Mouse (Mus musculus) embryonic facial prominence, embryonic 11.5 days (tissue): ENCODE results near the gene Nptx1. TPM values are rescaled to one million over a fixed set of nuclear protein-coding genes. Genes with fewer than 3 reads are reported as not detected.
A peak's percentile ranks its signal among the peaks of the same experiment; 100 is the strongest.

ENCODE experiments used
- ATAC-seq: fragments of 200-750 bp; cut with Nextera tagmentation; replicated peaks from 2 replicates; pipeline ENCODE4 v1.8.0; 2017; ENCODE audit warnings: low read depth; ENCODE audit not compliant: insufficient number of reproducible peaks, low FRiP score, low TSS enrichment
- DNase-seq: peaks from one replicate; pipeline ENCODE4 v3.0.0-alpha.2; 2015; ENCODE audit warnings: low spot score
- H3K27ac ChIP-seq: fragments of 300-500 bp; sonication (generic); replicated peaks from 2 replicates; pipeline ENCODE4 v1.5.1; 2014; ENCODE audit warnings: mild to moderate bottlenecking, low read depth, low read length, control low read depth
- H3K27me3 ChIP-seq: fragments of 300-500 bp; sonication (generic); 2 replicates; pipeline ENCODE4 v1.6.1; 2014; ENCODE audit warnings: mild to moderate bottlenecking, low read length, moderate library complexity, mixed read lengths; ENCODE audit not compliant: control insufficient read depth, insufficient read depth
- H3K36me3 ChIP-seq: fragments of 300-500 bp; sonication (generic); replicated peaks from 2 replicates; pipeline ENCODE4 v1.6.1; 2014; ENCODE audit warnings: low read depth, mild to moderate bottlenecking, low read length, moderate library complexity, mixed read lengths; ENCODE audit not compliant: control insufficient read depth, insufficient read depth
- H3K4me1 ChIP-seq: fragments of 300-500 bp; sonication (generic); 2 replicates; pipeline ENCODE4 v1.6.1; 2014; ENCODE audit warnings: low read length, mixed read lengths; ENCODE audit not compliant: control insufficient read depth, insufficient read depth
- H3K4me2 ChIP-seq: fragments of 300-500 bp; sonication (generic); 2 replicates; pipeline ENCODE4 v1.6.1; 2014; ENCODE audit warnings: low read depth, mild to moderate bottlenecking, control low read depth, low read length, moderate library complexity
- H3K4me3 ChIP-seq: fragments of 300-500 bp; sonication (generic); 2 replicates; pipeline ENCODE4 v1.5.1; 2014; ENCODE audit warnings: low read depth, low read length, control low read depth
- H3K9ac ChIP-seq: fragments of 300-500 bp; sonication (generic); replicated peaks from 2 replicates; pipeline ENCODE4 v1.6.1; 2014; ENCODE audit warnings: mild to moderate bottlenecking, control low read depth, low read length
- H3K9me3 ChIP-seq: fragments of 300-500 bp; sonication (generic); replicated peaks from 2 replicates; pipeline ENCODE4 v1.6.1; 2016; ENCODE audit warnings: mild to moderate bottlenecking, low read length, inconsistent platforms, mixed read lengths; ENCODE audit not compliant: control insufficient read depth
- WGBS: fragments of 180-500 bp; shearing (Covaris S2); extraction: QIAGEN DNeasy Blood & Tissue Kit; methylation state at CpG from one replicate; pipeline ENCODE4 v1.1.7; 2014; 5-methylcytosine and 5-hydroxymethylcytosine counted together
- polyA plus RNA-seq: library from polyadenylated mRNA; unstranded; fragments of >200 nt; fragmentation: Nextera tagmentation; extraction: Ambion mirVana; gene quantifications from 2 replicates; pipeline ENCODE4 v1.2.1, GENCODE M21; 2014

The Nptx1 gene
- polyA plus RNA-seq, 1 experiment from 2014 or later = 1.8 TPM

DNA sequence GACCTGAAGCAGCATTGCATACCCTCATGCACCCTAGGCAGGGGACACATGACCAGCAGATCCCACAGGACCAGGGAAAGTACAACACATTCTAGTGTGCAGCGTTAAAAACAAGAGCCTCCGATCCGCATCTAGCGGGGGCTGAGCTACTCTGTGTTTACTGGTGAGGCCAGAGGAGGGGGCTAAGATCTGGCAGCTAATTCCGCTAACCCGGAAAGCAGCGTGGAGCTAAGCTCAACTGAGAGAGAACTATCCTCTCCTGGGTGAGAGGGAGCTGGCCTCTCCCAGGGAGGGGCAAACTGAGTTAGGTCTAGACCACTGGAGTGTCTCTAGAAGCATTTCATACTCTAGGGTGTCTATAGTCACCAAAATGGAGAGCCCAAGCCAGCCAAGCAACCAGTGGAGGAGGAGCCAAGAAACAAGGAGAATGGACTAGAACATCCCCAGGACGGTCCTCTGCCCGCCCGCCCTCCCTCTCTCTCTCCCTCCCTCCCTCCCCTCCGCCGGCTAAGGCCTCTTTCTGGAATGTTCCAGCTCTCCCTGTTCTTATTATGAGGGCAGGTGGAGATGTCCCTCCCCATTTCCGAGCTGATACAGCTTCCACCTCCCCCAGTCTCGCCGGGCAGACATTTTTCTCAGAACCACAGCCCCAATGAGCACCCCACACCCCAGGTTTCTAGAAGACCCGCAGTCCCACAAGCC lies 3.6 kb downstream of the Nptx1 start:
- Histone ChIP-seq H3K4me1 (peaks cover 12% of the 10 kb centered on the region), H3K9ac (no peak overlapping the region), H3K9me3 (no peaks in the 10 kb centered on the region), H3K36me3 (no peaks in the 10 kb centered on the region), H3K27ac (no peak overlapping the region), H3K4me3 (no peak overlapping the region), H3K4me2 (no peak overlapping the region), H3K27me3 (peaks cover 46% of the 10 kb centered on the region)
- ATAC-seq (no peak), DNase-seq (no peak)
- 52% methylated on average over 14 of the region's 16 CpGs for WGBS

DNA sequence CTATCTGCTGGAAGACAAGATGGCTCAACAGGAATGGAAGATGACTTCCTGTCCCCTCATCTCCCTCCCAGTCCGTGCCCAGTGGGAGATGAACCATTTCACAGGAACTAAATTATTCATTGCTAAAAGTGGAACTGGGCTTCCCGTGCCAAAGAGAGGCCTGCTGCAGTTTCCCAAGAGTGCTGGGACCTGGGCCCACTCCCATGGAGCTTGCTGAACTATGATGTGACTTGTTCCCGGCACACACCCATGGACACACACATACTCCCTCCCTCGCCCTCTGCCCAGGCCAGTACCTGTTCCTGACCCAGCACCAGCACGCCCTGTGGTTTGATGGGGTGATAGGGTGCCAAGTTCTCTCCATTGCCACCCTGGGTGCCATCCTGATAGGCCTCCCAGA lies 4.7 kb downstream of the Nptx1 start:
- H3K4me2 ChIP-seq = no peak overlapping the region

DNA sequence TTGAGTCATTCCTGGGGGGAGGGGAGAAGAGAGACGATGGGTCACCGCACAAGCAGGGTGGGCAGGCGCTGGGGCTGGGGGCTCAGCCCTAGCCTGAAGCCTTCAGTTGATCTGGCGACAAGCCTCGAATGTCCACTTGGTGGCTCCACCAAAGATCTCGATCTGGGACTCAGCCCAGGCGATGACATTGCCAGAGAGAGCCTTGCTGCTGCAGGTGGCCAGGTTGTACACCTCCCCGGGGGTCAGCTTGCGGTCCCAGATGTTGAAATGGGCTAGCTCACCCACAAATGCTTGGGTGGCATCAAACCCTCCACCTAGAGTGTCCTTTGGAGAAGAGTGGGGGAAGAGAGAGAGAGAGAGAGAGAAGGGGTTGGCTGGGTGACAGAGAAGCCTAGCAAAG lies 5.2 kb downstream of the Nptx1 start:
- Histone ChIP-seq H3K4me1 (peaks cover 4% of the 10 kb centered on the region), H3K9me3 (no peaks in the 10 kb centered on the region), H3K9ac (no peak overlapping the region), H3K36me3 (no peaks in the 10 kb centered on the region), H3K27ac (no peak overlapping the region), H3K27me3 (peaks cover 30% of the 10 kb centered on the region), H3K4me2 (no peak overlapping the region), H3K4me3 (no peak overlapping the region)
- DNase-seq (no peak), ATAC-seq (no peak)
- WGBS = 56% methylated on average over 9 of the region's 9 CpGs

More for the DNA sequence above, 4.7 kb downstream of the Nptx1 start:
- 77% methylated on average over 5 of the region's 5 CpGs for whole genome bisulfite sequencing
- H3K4me1 ChIP-seq = peaks cover 7% of the 10 kb centered on the region
- no peak for ATAC-seq
- H3K36me3 ChIP-seq = no peaks in the 10 kb centered on the region
- no peaks in the 10 kb centered on the region for H3K9me3 ChIP-seq
- no peak overlapping the region for H3K27ac ChIP-seq
- no peak overlapping the region for H3K4me3 ChIP-seq
- H3K9ac ChIP-seq = no peak overlapping the region
- peaks cover 35% of the 10 kb centered on the region for H3K27me3 ChIP-seq
- DNase-seq = no peak

DNA sequence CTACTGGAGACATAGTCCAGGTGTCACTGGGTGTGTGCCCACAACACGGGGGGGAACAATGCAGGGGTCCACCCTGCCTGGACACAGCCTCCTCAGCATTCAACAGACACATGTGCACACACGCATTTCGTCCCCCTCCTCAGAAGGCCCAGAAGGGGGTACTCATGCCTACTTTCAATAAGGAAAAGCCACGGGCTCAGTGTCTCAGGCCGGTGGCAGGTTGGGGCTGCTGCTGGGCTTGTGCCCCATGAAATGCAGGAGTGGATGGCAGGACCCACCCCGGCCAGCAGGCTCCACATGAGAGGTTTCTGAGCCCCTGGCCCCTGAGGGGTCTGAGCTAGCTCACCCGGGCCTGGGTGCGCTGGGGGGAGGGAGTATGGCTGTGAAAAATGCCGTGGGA lies 6.5 kb downstream of the Nptx1 start:
- H3K27me3 ChIP-seq = peaks cover 18% of the 10 kb centered on the region
- DNase-seq = no peak

DNA sequence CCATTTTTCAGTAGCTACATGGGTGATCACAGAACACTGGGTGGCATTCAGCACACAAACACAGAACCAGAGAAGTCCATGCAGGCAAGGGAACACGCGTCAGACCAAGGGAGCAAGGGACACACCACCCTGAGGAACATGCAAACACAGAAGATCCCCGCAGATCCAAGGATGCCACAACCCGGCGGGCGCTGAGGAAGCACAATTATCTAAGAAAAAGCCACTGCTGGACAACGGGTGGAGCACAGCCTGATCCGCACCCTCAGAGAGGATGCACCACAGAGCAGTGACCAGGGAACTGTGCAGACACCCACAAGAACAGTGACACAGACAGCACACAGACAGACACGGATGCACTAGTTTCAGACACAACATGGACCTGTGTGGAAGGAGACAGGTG lies 7.0 kb downstream of the Nptx1 start:
- DNase-seq = no peak
- H3K36me3 ChIP-seq = no peaks in the 10 kb centered on the region
- H3K4me1 ChIP-seq = no peaks in the 10 kb centered on the region
- H3K4me2 ChIP-seq = no peak overlapping the region
- H3K9ac ChIP-seq = no peak overlapping the region
- H3K27me3 ChIP-seq = peaks cover 14% of the 10 kb centered on the region
- no peak overlapping the region for H3K4me3 ChIP-seq
- ATAC-seq = no peak
- no peak overlapping the region for H3K27ac ChIP-seq
- H3K9me3 ChIP-seq = no peaks in the 10 kb centered on the region
- whole genome bisulfite sequencing = 78% methylated on average over 9 of the region's 9 CpGs

More for the DNA sequence above, 6.5 kb downstream of the Nptx1 start:
- no peaks in the 10 kb centered on the region for H3K9me3 ChIP-seq
- no peak overlapping the region for H3K9ac ChIP-seq
- H3K36me3 ChIP-seq = no peaks in the 10 kb centered on the region
- no peak overlapping the region for H3K4me2 ChIP-seq
- 76% methylated on average over 9 of the region's 9 CpGs for WGBS
- H3K27ac ChIP-seq = no peak overlapping the region
- no peaks in the 10 kb centered on the region; the same call in 1 of the 2 replicates for H3K4me1 ChIP-seq
- no peak for ATAC-seq
- H3K4me3 ChIP-seq = no peak overlapping the region

DNA sequence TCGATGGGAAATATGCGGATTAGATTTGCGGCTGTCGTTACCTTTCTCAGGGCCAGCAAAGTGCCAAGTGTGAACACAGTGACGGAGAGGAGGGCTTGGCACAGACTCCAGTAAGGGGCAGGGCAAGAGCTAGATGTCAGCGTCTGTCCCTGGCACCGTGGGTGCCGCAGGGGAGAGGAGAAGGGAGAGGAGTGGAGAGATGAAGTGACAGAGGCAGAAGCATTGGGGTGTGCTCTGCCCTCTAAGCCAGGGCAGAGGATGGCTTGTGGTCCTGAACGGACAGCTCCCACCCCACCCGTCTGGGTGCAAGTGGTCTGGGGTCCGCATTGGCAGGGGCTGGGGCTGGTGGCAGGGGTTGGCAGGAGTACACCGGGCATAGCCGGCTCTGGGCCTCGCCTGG lies 7.6 kb downstream of the Nptx1 start:
- H3K27me3 ChIP-seq = peaks cover 8% of the 10 kb centered on the region
- H3K9me3 ChIP-seq = no peaks in the 10 kb centered on the region
- H3K27ac ChIP-seq = no peak overlapping the region
- H3K4me1 ChIP-seq = no peaks in the 10 kb centered on the region
- 37% methylated on average over 14 of the region's 14 CpGs for WGBS
- ATAC-seq = no peak
- no peak overlapping the region for H3K9ac ChIP-seq
- H3K4me2 ChIP-seq = no peak overlapping the region
- no peaks in the 10 kb centered on the region for H3K36me3 ChIP-seq
- H3K4me3 ChIP-seq = no peak overlapping the region
- peak; percentile 62 for DNase-seq

DNA sequence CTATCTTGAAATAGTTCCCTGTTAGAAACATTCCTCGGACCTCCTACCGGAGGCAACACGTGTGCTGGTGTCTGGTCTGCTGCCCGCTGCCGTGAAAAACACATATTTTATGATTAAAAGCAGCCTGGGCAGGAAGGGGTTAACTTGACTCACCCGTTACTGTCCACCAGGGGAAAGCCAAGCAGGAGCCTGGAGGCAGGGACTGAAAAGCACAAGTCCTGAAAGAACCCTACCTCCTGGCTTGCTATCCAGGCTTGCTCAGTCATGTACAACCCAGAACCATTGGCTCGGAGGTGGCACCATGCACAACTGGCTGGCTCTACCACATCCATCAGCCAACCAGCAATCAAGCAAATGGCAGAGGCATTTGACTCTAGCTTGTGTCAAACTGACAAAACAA lies 13.8 kb downstream of the Nptx1 start:
- no peaks in the 10 kb centered on the region for H3K9me3 ChIP-seq
- no peaks in the 10 kb centered on the region for H3K27me3 ChIP-seq
- H3K4me2 ChIP-seq = no peak overlapping the region
- H3K4me3 ChIP-seq = no peak overlapping the region
- H3K4me1 ChIP-seq = no peaks in the 10 kb centered on the region
- H3K9ac ChIP-seq = no peak overlapping the region
- no peak for ATAC-seq
- no peak overlapping the region for H3K27ac ChIP-seq
- DNase-seq = no peak
- WGBS = 72% methylated on average over 7 of the region's 7 CpGs
- no peaks in the 10 kb centered on the region for H3K36me3 ChIP-seq

DNA sequence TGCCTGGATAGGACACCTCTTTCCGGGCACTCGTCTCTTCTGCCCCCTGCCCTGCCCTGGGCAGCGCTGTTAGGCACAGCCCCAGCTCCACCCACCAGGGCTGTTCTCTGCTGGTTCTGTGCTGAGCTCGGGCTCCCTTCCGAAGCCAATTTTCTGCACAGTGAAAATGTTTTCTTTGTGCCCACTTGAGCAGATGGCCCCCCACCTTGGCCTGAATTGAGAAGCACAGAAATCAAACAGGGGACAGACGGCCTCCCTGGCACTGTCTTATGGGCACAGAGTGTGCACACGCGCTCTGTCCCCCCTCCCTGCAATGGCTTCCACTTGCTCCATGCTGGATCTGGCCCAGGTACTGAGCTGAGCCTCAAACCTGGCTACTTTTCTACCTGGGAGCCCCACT lies 15.1 kb downstream of the Nptx1 start:
- no peak for ATAC-seq
- Histone ChIP-seq H3K9ac (no peak overlapping the region), H3K4me2 (no peak overlapping the region), H3K27me3 (no peaks in the 10 kb centered on the region), H3K9me3 (no peaks in the 10 kb centered on the region), H3K27ac (no peak overlapping the region), H3K36me3 (no peaks in the 10 kb centered on the region), H3K4me3 (no peak overlapping the region), H3K4me1 (no peaks in the 10 kb centered on the region)
- 77% methylated on average over 8 of the region's 8 CpGs for WGBS
- DNase-seq = no peak
